Mouse (Mus musculus): ENCODE results near the gene Akap8l. TPM values are rescaled to one million over a fixed set of nuclear protein-coding genes. Genes with fewer than 3 reads are reported as not detected.
A peak's percentile ranks its signal among the peaks of the same experiment; 100 is the strongest.

Gene Akap8l
- total and polyA plus RNA-seq, 3 experiments = 50.3 to 55.1 (median 51.2) TPM

GRCm38 (mm10) chr17:32321836-32322235 lies 28.6 kb downstream of the Akap8l start:
- TF ChIP-seq POLR2A (IDR thresholded peaks at IDR 0.05; ENCODE audit: insufficient read depth, low read depth, low read length) (no peak), EP300 (IDR thresholded peaks at IDR 0.05; ENCODE audit: insufficient read depth, low read depth, low read length) (no peak), CTCF (IDR thresholded peaks at IDR 0.05) (no peak)
- intact Hi-C loops (cut with DNase I) = loop anchor here (2.0 kb wide), 1 partner anchor 37 kb away; the partner anchor contains the start of gene Brd4
- Histone ChIP-seq H3K27ac (peak overlapping the region; percentile 91), H3K79me2 (replicated peaks; ENCODE audit: control insufficient read depth, insufficient read depth, low read length) (0 out of 2 replicates have a peak, but pooled peaks cover 1% of the 10 kb centered on the region), H3K9ac (ENCODE audit: low read depth, low read length) (peak overlapping the region; percentile 61), H3K4me3 (peak overlapping the region; percentile 77), H3K27me3 (ENCODE audit: control insufficient read depth, insufficient read depth, low read length) (no peaks in the 10 kb centered on the region), H3K36me3 (ENCODE audit: control insufficient read depth, insufficient read depth, low read length) (peaks cover 7% of the 10 kb centered on the region), H3K4me1 (ENCODE audit: control insufficient read depth, insufficient read depth, low read length) (peaks cover 9% of the 10 kb centered on the region)
- WGBS = 12% methylated on average over 6 of the region's 6 CpGs
- no peak for DNase-seq

GRCm38 (mm10) chr17:32321390-32321734 lies 29.0 kb downstream of the Akap8l start:
- Histone ChIP-seq H3K9ac (ENCODE audit: low read depth, low read length) (peak overlapping the region; percentile 61), H3K36me3 (ENCODE audit: control insufficient read depth, insufficient read depth, low read length) (peaks cover 7% of the 10 kb centered on the region), H3K4me3 (peak overlapping the region; percentile 77), H3K79me2 (replicated peaks; ENCODE audit: control insufficient read depth, insufficient read depth, low read length) (0 out of 2 replicates have a peak, but pooled peaks cover 1% of the 10 kb centered on the region), H3K4me1 (ENCODE audit: control insufficient read depth, insufficient read depth, low read length) (peaks cover 9% of the 10 kb centered on the region), H3K27ac (peak overlapping the region; percentile 91), H3K27me3 (ENCODE audit: control insufficient read depth, insufficient read depth, low read length) (no peaks in the 10 kb centered on the region)
- under 1% methylated on average over 23 of the region's 23 CpGs for WGBS
- TF ChIP-seq CTCF (IDR thresholded peaks at IDR 0.05) (peak; percentile 37), EP300 (IDR thresholded peaks at IDR 0.05; ENCODE audit: insufficient read depth, low read depth, low read length) (no peak)
- intact Hi-C loops (cut with DNase I) = loop anchor here (2.0 kb wide), 1 partner anchor 37 kb away; the partner anchor contains the start of gene Brd4
- no peak for DNase-seq

GRCm38 (mm10) chr17:32320597-32321389 lies 29.6 kb downstream of the Akap8l start, which contains the start of gene Akap8:
Gene Akap8, minus strand, starts transcription at chr17:32321238.
- H3K36me3 ChIP-seq (ENCODE audit: control insufficient read depth, insufficient read depth, low read length) = peaks cover 7% of the 10 kb centered on the region
- intact Hi-C loops (cut with DNase I) = loop anchor here (2.0 kb wide), 1 partner anchor 36 kb away; the partner anchor contains the start of gene Brd4
- WGBS = under 1% methylated on average over 83 of the region's 83 CpGs
- H3K27ac ChIP-seq = peak within 1 kb of the TSS; percentile 98
- peak within 1 kb of the TSS; percentile 77 for H3K4me3 ChIP-seq
- H3K27me3 ChIP-seq (ENCODE audit: control insufficient read depth, insufficient read depth, low read length) = no peaks in the 10 kb centered on the region
- H3K9ac ChIP-seq (ENCODE audit: low read depth, low read length) = peak within 1 kb of the TSS; percentile 87
- TF ChIP-seq EP300 (IDR thresholded peaks at IDR 0.05; ENCODE audit: insufficient read depth, low read depth, low read length) = peak; percentile 75
- TF ChIP-seq POLR2A (IDR thresholded peaks at IDR 0.05; ENCODE audit: insufficient read depth, low read depth, low read length) = peak; percentile 96
- peak; percentile 18 for TF ChIP-seq CTCF (IDR thresholded peaks at IDR 0.05)
- 0 out of 2 replicates have a peak, but pooled peaks cover 1% of the 10 kb centered on the region for H3K79me2 ChIP-seq (replicated peaks; ENCODE audit: control insufficient read depth, insufficient read depth, low read length)
- peaks cover 9% of the 10 kb centered on the region for H3K4me1 ChIP-seq (ENCODE audit: control insufficient read depth, insufficient read depth, low read length)
- DNase-seq = peak; percentile 94 to 99

- Histone ChIP-seq H3K36me3 (ENCODE audit: control insufficient read depth, insufficient read depth, low read length) (peaks cover 7% of the 10 kb centered on the region; the same call in 1 of the 2 replicates), H3K4me3 (peak overlapping the region; percentile 77), H3K27ac (peak overlapping the region; percentile 98), H3K9ac (ENCODE audit: low read depth, low read length) (peak overlapping the region; percentile 87), H3K4me1 (ENCODE audit: control insufficient read depth, insufficient read depth, low read length) (peaks cover 9% of the 10 kb centered on the region), H3K79me2 (replicated peaks; ENCODE audit: control insufficient read depth, insufficient read depth, low read length) (0 out of 2 replicates have a peak, but pooled peaks cover 1% of the 10 kb centered on the region), H3K27me3 (ENCODE audit: control insufficient read depth, insufficient read depth, low read length) (no peaks in the 10 kb centered on the region)
- peak in 1 of 2 experiments; percentile 14 for DNase-seq
- WGBS = 0% methylated on average over 7 of the region's 7 CpGs
- TF ChIP-seq POLR2A (IDR thresholded peaks at IDR 0.05; ENCODE audit: insufficient read depth, low read depth, low read length) (no peak), EP300 (IDR thresholded peaks at IDR 0.05; ENCODE audit: insufficient read depth, low read depth, low read length) (no peak), CTCF (IDR thresholded peaks at IDR 0.05) (no peak)
- intact Hi-C loops (cut with DNase I) = loop anchor here (2.0 kb wide), 1 partner anchor 35 kb away; the partner anchor contains the start of gene Brd4
Observed at GRCm38 (mm10) chr17:32319950-32320349, 30.5 kb downstream of the Akap8l start.

- WGBS = 78% methylated on average over 3 of the region's 3 CpGs
Observed at GRCm38 (mm10) chr17:32317708-32318107, 32.7 kb downstream of the Akap8l start.

More at GRCm38 (mm10) chr17:32317708-32318107, 32.7 kb downstream of the Akap8l start:
- no peak for DNase-seq
- H3K4me3 ChIP-seq = no peak overlapping the region
- intact Hi-C loops (cut with DNase I) = no loop called here
- no peak overlapping the region for H3K27ac ChIP-seq
- H3K79me2 ChIP-seq (replicated peaks; ENCODE audit: control insufficient read depth, insufficient read depth, low read length) = 0 out of 2 replicates have a peak, but pooled peaks cover 1% of the 10 kb centered on the region
- H3K36me3 ChIP-seq (ENCODE audit: control insufficient read depth, insufficient read depth, low read length) = peaks cover 5% of the 10 kb centered on the region; the same call in 1 of the 2 replicates
- TF ChIP-seq EP300 (IDR thresholded peaks at IDR 0.05; ENCODE audit: insufficient read depth, low read depth, low read length) = no peak
- no peak for TF ChIP-seq CTCF (IDR thresholded peaks at IDR 0.05)
- TF ChIP-seq POLR2A (IDR thresholded peaks at IDR 0.05; ENCODE audit: insufficient read depth, low read depth, low read length) = no peak
- peaks cover 9% of the 10 kb centered on the region for H3K4me1 ChIP-seq (ENCODE audit: control insufficient read depth, insufficient read depth, low read length)
- H3K27me3 ChIP-seq (ENCODE audit: control insufficient read depth, insufficient read depth, low read length) = no peaks in the 10 kb centered on the region
- H3K9ac ChIP-seq (ENCODE audit: low read depth, low read length) = no peak overlapping the region

All from heart, adult 2 months (tissue).